Mouse (Mus musculus) embryo, embryonic 11 days (tissue): ENCODE measurements around the gene Rmi2.

Experiments used
- DNase-seq: peaks from one replicate; pipeline ENCODE4 v3.0.0-alpha.2; 2015

Gene Rmi2

GRCm38 (mm10) chr16:10927026-10927425 is 92.2 kb downstream of the Rmi2 start:
- DNase-seq: no peak

- DNase-seq: no peak
Observed at GRCm38 (mm10) chr16:10933372-10933771, 98.5 kb downstream of the Rmi2 start.

GRCm38 (mm10) chr16:10934047-10934446 is 99.2 kb downstream of the Rmi2 start:
- DNase-seq: no peak

GRCm38 (mm10) chr16:10936700-10937319 is 102.0 kb downstream of the Rmi2 start:
- DNase-seq: peak; percentile 50

GRCm38 (mm10) chr16:10937497-10937896 is 102.6 kb downstream of the Rmi2 start:
- DNase-seq: no peak

GRCm38 (mm10) chr16:10939932-10940331 is 105.1 kb downstream of the Rmi2 start:
- DNase-seq: no peak

GRCm38 (mm10) chr16:10940661-10941060 is 105.8 kb downstream of the Rmi2 start:
- no peak for DNase-seq
